ENCODE assay signal across 14 mouse cellular contexts in the genomic region with DNA sequence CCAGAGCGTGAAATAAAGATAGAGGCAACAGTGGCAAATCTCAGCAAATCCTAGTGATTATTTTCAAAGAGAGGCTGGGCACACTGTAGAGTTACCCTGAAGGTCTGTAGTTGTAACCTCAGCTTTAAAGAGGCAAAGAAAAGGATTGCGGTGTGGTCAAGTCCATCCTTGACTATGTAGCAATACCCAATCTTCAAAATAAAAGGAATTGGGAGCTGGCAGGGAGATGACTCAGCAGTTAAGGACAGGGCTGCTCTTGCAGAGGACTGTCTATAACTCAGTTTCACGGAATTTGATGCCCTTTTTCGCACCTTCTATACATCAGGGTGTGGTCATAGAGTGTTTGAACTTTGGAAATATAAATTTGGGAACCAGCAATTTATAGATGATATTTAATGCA.
"Had no signal": no experiment of that assay in that cellular context is flagged by ENCODE, and none has a peak within 500 bp of the region (broad histone marks: within the 10 kb centered on the region; RNA-seq: fewer than 3 reads in every experiment).

No protein-coding gene starts in this region.

- H3K36me3 ChIP-seq: liver, embryonic 13.5 days had no signal

- H3K27ac ChIP-seq: kidney, postnatal 0 days; layer of hippocampus, adult 2 months; liver, embryonic 13.5 days; macrophage; stomach, postnatal 0 days had no signal

- H3K4me3 ChIP-seq: layer of hippocampus, adult 2 months; liver, embryonic 13.5 days had no signal

- H3K9ac ChIP-seq: liver, embryonic 13.5 days; lung, embryonic 14.5 days had no signal

- H3K27me3 ChIP-seq: liver, embryonic 13.5 days had no signal

- H3K4me1 ChIP-seq: liver, embryonic 13.5 days had no signal

- H3K9me3 ChIP-seq: liver, embryonic 13.5 days had no signal

- DNase-seq: kidney, adult 2 months; kidney, postnatal 25 days; layer of hippocampus, adult 9-11 months; liver, embryonic 13.5 days; lung, embryonic 14.5 days; lung, postnatal 10 days; midbrain, embryonic 14.5 days; thymus, adult 2 months; thymus, postnatal 14 days; thymus, postnatal 4 days had no signal
